Mouse (Mus musculus): ENCODE results near the gene Bcl2l2. TPM values are rescaled to one million over a fixed set of nuclear protein-coding genes. Genes with fewer than 3 reads are reported as not detected.

Gene Bcl2l2
- polyA plus RNA-seq, 1 experiment from 2014 or later = 2.3 TPM

GRCm38 (mm10) chr14:54900383-54900782 is 17.2 kb downstream of the Bcl2l2 start:
- peak; percentile 70 for DNase-seq (ENCODE audit: low spot score)
- Histone ChIP-seq H3K36me3 (replicated peaks) (peaks cover 66% of the 10 kb centered on the region), H3K4me1 (peaks cover 13% of the 10 kb centered on the region), H3K4me3 (no peak overlapping the region), H3K27ac (replicated peaks) (no peak overlapping the region), H3K9me3 (no peaks in the 10 kb centered on the region), H3K27me3 (replicated peaks; ENCODE audit: low read depth, poor library complexity, severe bottlenecking) (no peaks in the 10 kb centered on the region)
- under 1% methylated on average over 3 of the region's 3 CpGs for WGBS

- H3K27ac ChIP-seq (replicated peaks) = no peak overlapping the region
- H3K9me3 ChIP-seq = no peaks in the 10 kb centered on the region
- no peak overlapping the region for H3K4me3 ChIP-seq
- DNase-seq (ENCODE audit: low spot score) = no peak
- H3K4me1 ChIP-seq = peaks cover 17% of the 10 kb centered on the region
- peaks cover 65% of the 10 kb centered on the region for H3K36me3 ChIP-seq (replicated peaks)
- 82% methylated on average over 4 of the region's 4 CpGs for WGBS
- H3K27me3 ChIP-seq (replicated peaks; ENCODE audit: low read depth, poor library complexity, severe bottlenecking) = no peaks in the 10 kb centered on the region
Observed at GRCm38 (mm10) chr14:54903641-54904040, 20.5 kb downstream of the Bcl2l2 start.

- Histone ChIP-seq H3K36me3 (replicated peaks) (peaks cover 78% of the 10 kb centered on the region), H3K9me3 (no peaks in the 10 kb centered on the region), H3K4me1 (peaks cover 55% of the 10 kb centered on the region), H3K4me3 (peak overlapping the region; percentile 21; the same call in 1 of the 2 replicates), H3K27ac (replicated peaks) (no peak overlapping the region), H3K27me3 (replicated peaks; ENCODE audit: low read depth, poor library complexity, severe bottlenecking) (no peaks in the 10 kb centered on the region)
- 81% methylated on average over 7 of the region's 7 CpGs for WGBS
- DNase-seq (ENCODE audit: low spot score) = no peak
Observed at GRCm38 (mm10) chr14:54908682-54909081, 25.5 kb downstream of the Bcl2l2 start.

GRCm38 (mm10) chr14:54912109-54912850 is 29.1 kb downstream of the Bcl2l2 start:
- 2% methylated on average over 69 of the region's 69 CpGs for WGBS
- no peaks in the 10 kb centered on the region for H3K27me3 ChIP-seq (replicated peaks; ENCODE audit: low read depth, poor library complexity, severe bottlenecking)
- H3K36me3 ChIP-seq (replicated peaks) = peaks cover 67% of the 10 kb centered on the region
- peak overlapping the region; percentile 98 for H3K4me3 ChIP-seq
- DNase-seq (ENCODE audit: low spot score) = peak; percentile 57
- H3K9me3 ChIP-seq = no peaks in the 10 kb centered on the region
- H3K27ac ChIP-seq (replicated peaks) = peak overlapping the region; percentile 95
- H3K4me1 ChIP-seq = peaks cover 52% of the 10 kb centered on the region

DNA sequence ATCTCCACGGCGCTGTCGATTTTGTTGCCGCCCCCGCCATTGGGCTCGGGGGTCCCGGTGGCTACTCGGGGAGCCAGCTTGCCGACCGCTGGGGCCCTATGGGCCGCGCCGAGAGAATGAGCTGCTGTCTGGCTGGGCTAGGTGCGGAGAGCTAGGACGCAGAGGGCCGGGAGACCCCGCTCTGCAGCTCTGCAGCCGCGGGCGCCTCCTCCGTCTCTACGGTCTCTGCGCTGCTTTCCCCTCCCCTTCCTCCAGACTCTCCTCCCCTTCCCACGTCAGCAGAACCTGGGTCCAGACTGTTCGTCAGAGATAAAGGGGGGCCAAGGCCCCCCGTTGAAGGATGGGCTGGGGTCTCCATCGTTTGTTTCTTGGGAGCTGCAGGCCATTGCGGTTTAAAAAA is 29.7 kb downstream of the Bcl2l2 start, which contains the start of gene Slc22a17:
TSS of gene Slc22a17 (minus strand) at position 247 of the 400 bp plus-strand sequence.
- peak; percentile 87 for DNase-seq (ENCODE audit: low spot score)
- no peaks in the 10 kb centered on the region for H3K9me3 ChIP-seq
- under 1% methylated on average over 28 of the region's 28 CpGs for WGBS
- H3K27me3 ChIP-seq (replicated peaks; ENCODE audit: low read depth, poor library complexity, severe bottlenecking) = no peaks in the 10 kb centered on the region
- peak within 1 kb of the TSS; percentile 95 for H3K27ac ChIP-seq (replicated peaks)
- peaks cover 46% of the 10 kb centered on the region for H3K4me1 ChIP-seq
- H3K36me3 ChIP-seq (replicated peaks) = peaks cover 67% of the 10 kb centered on the region
- peak within 1 kb of the TSS; percentile 98 for H3K4me3 ChIP-seq

DNA sequence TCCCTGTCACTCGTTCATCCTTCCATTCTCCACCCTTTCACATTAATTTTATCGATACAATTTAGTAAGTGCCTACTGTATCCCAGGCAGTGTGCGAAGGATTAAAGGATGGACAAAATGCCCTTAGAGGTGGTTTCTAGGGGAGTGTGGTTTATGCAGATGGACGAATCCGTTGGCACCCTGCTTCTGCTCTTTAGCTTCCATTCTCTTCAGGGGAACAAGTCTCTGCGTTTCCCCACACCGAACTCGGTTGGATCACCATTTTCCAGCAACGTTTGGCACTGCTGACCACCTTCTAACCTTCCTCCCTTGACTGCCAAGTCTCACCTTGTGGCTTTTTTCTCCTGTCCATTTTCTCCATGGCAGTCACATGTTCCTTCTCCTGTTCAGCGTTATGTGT is 30.2 kb downstream of the Bcl2l2 start:
- Histone ChIP-seq H3K4me3 (peak overlapping the region; percentile 98), H3K27ac (replicated peaks) (peak overlapping the region; percentile 95), H3K36me3 (replicated peaks) (peaks cover 67% of the 10 kb centered on the region), H3K9me3 (no peaks in the 10 kb centered on the region), H3K4me1 (peaks cover 43% of the 10 kb centered on the region), H3K27me3 (replicated peaks; ENCODE audit: low read depth, poor library complexity, severe bottlenecking) (no peaks in the 10 kb centered on the region)
- DNase-seq (ENCODE audit: low spot score) = peak; percentile 22
- WGBS = 19% methylated on average over 10 of the region's 10 CpGs

- DNase-seq (ENCODE audit: low spot score) = no peak
- Histone ChIP-seq H3K27ac (replicated peaks) (no peak overlapping the region), H3K4me3 (no peak overlapping the region), H3K9me3 (peaks cover 20% of the 10 kb centered on the region), H3K36me3 (replicated peaks) (peaks cover 86% of the 10 kb centered on the region), H3K27me3 (replicated peaks; ENCODE audit: low read depth, poor library complexity, severe bottlenecking) (no peaks in the 10 kb centered on the region), H3K4me1 (peaks cover 25% of the 10 kb centered on the region)
- 93% methylated on average over 16 of the region's 16 CpGs for WGBS
Observed at GRCm38 (mm10) chr14:54920076-54920685, 37.0 kb downstream of the Bcl2l2 start.

DNA sequence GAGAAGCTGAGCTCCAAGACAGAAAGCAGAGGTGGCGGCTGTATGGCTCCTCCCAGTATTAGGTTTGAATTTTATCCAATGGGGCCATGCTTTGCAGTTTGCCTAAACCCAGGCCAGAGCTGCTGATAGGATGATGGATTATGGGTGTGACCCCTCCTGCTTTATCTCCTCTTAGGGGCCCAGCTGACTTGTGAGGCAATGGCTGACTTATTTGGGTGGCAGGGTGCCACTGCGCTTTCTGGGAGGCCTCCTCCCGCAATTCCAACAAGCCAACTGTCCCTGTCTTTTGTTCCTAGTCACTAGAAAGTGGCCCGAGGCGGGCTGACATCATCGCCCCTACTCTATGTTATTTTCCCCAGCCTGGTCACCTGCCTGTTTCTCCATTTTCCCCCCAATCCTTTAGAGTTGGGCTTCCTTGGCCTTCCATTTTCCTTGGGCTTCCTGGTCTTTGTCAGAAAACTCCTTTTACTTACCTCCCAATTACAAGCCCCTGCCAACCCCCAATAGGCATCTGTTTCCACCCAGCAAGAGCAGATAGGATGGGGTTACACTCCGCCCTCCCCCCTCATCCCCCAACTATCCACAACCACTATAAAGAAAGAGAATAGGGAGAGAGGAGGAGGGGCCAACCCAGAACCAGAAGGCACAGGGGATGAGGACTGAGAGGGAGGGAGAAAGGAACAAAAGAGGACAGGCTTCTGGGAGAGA is 41.6 kb downstream of the Bcl2l2 start:
- peak; percentile 80 for DNase-seq (ENCODE audit: low spot score)
- Histone ChIP-seq H3K9me3 (peaks cover 20% of the 10 kb centered on the region), H3K4me3 (peak overlapping the region; percentile 72), H3K4me1 (peaks cover 56% of the 10 kb centered on the region), H3K27ac (replicated peaks) (peak overlapping the region; percentile 100), H3K27me3 (replicated peaks; ENCODE audit: low read depth, poor library complexity, severe bottlenecking) (peaks cover 11% of the 10 kb centered on the region), H3K36me3 (replicated peaks) (peaks cover 40% of the 10 kb centered on the region)
- 13% methylated on average over 7 of the region's 7 CpGs for WGBS

- peaks cover 63% of the 10 kb centered on the region for H3K4me1 ChIP-seq
- WGBS = under 1% methylated on average over 57 of the region's 57 CpGs
Observed at GRCm38 (mm10) chr14:54925349-54926342, 42.5 kb downstream of the Bcl2l2 start, which contains the start of gene Efs. TSS of gene Efs (minus strand) at chr14:54926126.

DNA sequence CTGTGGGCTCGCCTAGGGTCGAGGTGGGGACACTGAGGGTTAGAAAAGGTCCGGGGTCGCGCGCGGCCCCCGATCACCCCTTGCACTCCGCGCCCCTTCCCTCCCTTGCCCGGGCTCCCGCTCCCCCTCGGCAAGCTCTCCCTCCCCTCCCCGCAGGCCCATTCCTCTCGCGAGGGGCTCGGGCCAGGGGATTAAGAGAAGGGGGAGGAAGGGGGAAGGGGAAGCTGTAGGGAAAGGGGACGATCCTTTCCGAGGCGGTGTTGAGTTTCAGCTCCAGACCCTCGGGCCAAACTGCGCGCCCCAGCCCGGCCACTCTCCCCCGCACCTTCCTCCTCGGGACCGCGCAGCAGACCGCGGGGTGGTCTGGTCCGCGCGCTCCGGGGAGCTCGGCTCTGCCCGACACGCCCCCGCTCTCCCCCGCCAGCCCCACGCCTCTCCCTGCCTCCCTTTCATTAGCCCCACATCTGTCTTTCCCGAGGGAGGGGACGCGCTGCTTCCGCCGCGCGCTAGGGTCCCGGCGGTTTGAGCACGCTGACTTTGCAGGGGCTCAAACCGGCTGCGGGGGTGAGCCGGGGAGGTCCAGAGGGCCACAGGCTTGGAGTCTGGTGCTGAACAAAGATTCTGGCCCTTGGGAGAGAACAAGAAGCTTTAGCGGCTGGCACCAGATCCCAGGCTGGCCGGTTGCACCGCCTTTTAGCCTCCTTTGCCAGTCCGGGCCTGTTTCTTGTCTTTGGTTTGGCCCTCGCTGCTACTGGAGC is 43.4 kb downstream of the Bcl2l2 start:
- Histone ChIP-seq H3K36me3 (replicated peaks) (peaks cover 22% of the 10 kb centered on the region), H3K27me3 (replicated peaks; ENCODE audit: low read depth, poor library complexity, severe bottlenecking) (peaks cover 11% of the 10 kb centered on the region), H3K4me3 (peak overlapping the region; percentile 72), H3K9me3 (peaks cover 9% of the 10 kb centered on the region), H3K4me1 (peaks cover 66% of the 10 kb centered on the region), H3K27ac (replicated peaks) (peak overlapping the region; percentile 100)
- peak; percentile 94 for DNase-seq (ENCODE audit: low spot score)
- under 1% methylated on average over 58 of the region's 58 CpGs for WGBS

More at GRCm38 (mm10) chr14:54925349-54926342, 42.5 kb downstream of the Bcl2l2 start, which contains the start of gene Efs:
- Histone ChIP-seq H3K36me3 (replicated peaks) (peaks cover 31% of the 10 kb centered on the region), H3K27me3 (replicated peaks; ENCODE audit: low read depth, poor library complexity, severe bottlenecking) (peaks cover 11% of the 10 kb centered on the region), H3K4me3 (peak within 1 kb of the TSS; percentile 72), H3K9me3 (peaks cover 18% of the 10 kb centered on the region), H3K27ac (replicated peaks) (peak within 1 kb of the TSS; percentile 100)
- DNase-seq (ENCODE audit: low spot score) = peak; percentile 83

- Histone ChIP-seq H3K36me3 (replicated peaks) (peaks cover 15% of the 10 kb centered on the region), H3K27me3 (replicated peaks; ENCODE audit: low read depth, poor library complexity, severe bottlenecking) (peaks cover 11% of the 10 kb centered on the region), H3K4me1 (peaks cover 69% of the 10 kb centered on the region), H3K9me3 (peaks cover 2% of the 10 kb centered on the region; the same call in 1 of the 2 replicates), H3K27ac (replicated peaks) (peak overlapping the region; percentile 100), H3K4me3 (peak overlapping the region; percentile 72)
- WGBS = 14% methylated on average over 7 of the region's 7 CpGs
- DNase-seq (ENCODE audit: low spot score) = peak; percentile 18
Observed at GRCm38 (mm10) chr14:54927296-54927695, 44.1 kb downstream of the Bcl2l2 start.

Measured in embryonic facial prominence, embryonic 10.5 days (tissue).